Mouse (Mus musculus) kidney, postnatal 0 days (tissue): Measurements from ENCODE around the gene L1cam. TPM values are rescaled to one million over a fixed set of nuclear protein-coding genes. Genes with fewer than 3 reads are reported as not detected.

Experiments
- ATAC-seq: fragments of 200-750 bp; cut with Nextera tagmentation; replicated peaks from 2 replicates; pipeline ENCODE4 v1.8.0; 2017; ENCODE audit warnings: low read depth, moderate number of reproducible peaks, moderate TSS enrichment, moderate library complexity; ENCODE audit not compliant: low FRiP score
- DNase-seq: peaks from one replicate; pipeline ENCODE4 v3.0.0-alpha.2; 2016; ENCODE audit warnings: low spot score
- H3K27ac ChIP-seq: fragments of 300-500 bp; sonication (generic); 2 replicates; pipeline ENCODE4 v1.5.1; 2014; ENCODE audit warnings: mild to moderate bottlenecking
- H3K27me3 ChIP-seq: fragments of 300-500 bp; sonication (generic); 2 replicates; pipeline ENCODE4 v1.6.1; 2014; ENCODE audit warnings: low read length, mixed read lengths; ENCODE audit not compliant: insufficient read depth
- H3K36me3 ChIP-seq: fragments of 300-500 bp; sonication (generic); 2 replicates; pipeline ENCODE4 v1.6.1; 2014; ENCODE audit warnings: low read length, mixed read lengths; ENCODE audit not compliant: insufficient read depth
- H3K4me1 ChIP-seq: fragments of 300-500 bp; sonication (generic); replicated peaks from 2 replicates; pipeline ENCODE4 v1.6.1; 2014; ENCODE audit warnings: antibody characterized with exemption, low read length, mixed read lengths; ENCODE audit not compliant: insufficient read depth
- H3K4me2 ChIP-seq: fragments of 300-500 bp; sonication (generic); 2 replicates; pipeline ENCODE4 v1.6.1; 2014; ENCODE audit warnings: mild to moderate bottlenecking, low read length, moderate library complexity, mixed read lengths
- H3K4me3 ChIP-seq: fragments of 300-500 bp; sonication (generic); replicated peaks from 2 replicates; pipeline ENCODE4 v1.5.1; 2014; ENCODE audit warnings: low read depth, low read length
- H3K9ac ChIP-seq: fragments of 300-500 bp; sonication (generic); 2 replicates; pipeline ENCODE4 v1.6.1; 2014; ENCODE audit warnings: low read depth, low read length
- H3K9me3 ChIP-seq: fragments of 300-500 bp; sonication (generic); replicated peaks from 2 replicates; pipeline ENCODE4 v1.6.1; 2016; ENCODE audit warnings: low read length, inconsistent platforms, mixed read lengths
- CTCF ChIP-seq: IDR thresholded peaks from 2 replicates; pipeline ENCODE4 v1.5.1; 2016; ENCODE audit warnings: antibody characterized with exemption, low read depth, mild to moderate bottlenecking, moderate library complexity
- WGBS: fragments of 180-500 bp; shearing (Covaris S2); extraction: QIAGEN DNeasy Blood & Tissue Kit; methylation state at CpG from one replicate; pipeline ENCODE4 v1.1.7; 2014; 5-methylcytosine and 5-hydroxymethylcytosine counted together
- polyA plus RNA-seq: library from polyadenylated mRNA; unstranded; fragments of >200 nt; fragmentation: Nextera tagmentation; extraction: Ambion mirVana; gene quantifications from 2 replicates; pipeline ENCODE4 v1.2.1, GENCODE M21; 2015

Gene L1cam
- polyA plus RNA-seq, 1 experiment from 2014 or later = 7.2 TPM

- ATAC-seq = peak; percentile 96
- Histone ChIP-seq H3K9me3 (no peaks in the 10 kb centered on the region), H3K9ac (peak within 1 kb of the TSS; percentile 63), H3K36me3 (no peaks in the 10 kb centered on the region), H3K27me3 (no peaks in the 10 kb centered on the region), H3K4me2 (peak within 1 kb of the TSS; percentile 63), H3K27ac (peak within 1 kb of the TSS; percentile 79), H3K4me3 (peak within 1 kb of the TSS; percentile 50), H3K4me1 (no peaks in the 10 kb centered on the region)
- WGBS = 27% methylated on average over 43 of the region's 43 CpGs
- no peak for TF ChIP-seq CTCF
- peak; percentile 88 for DNase-seq
Measured at GRCm38 (mm10) chrX:73921823-73922549, 26.1 kb upstream of the L1cam start, which contains the start of the genes Arhgap4 and Naa10. TSS of gene Arhgap4 (minus strand) at chrX:73921870. TSS of gene Naa10 (minus strand) at chrX:73921944.

- H3K4me3 ChIP-seq = peak overlapping the region; percentile 50
- H3K27me3 ChIP-seq = no peaks in the 10 kb centered on the region
- H3K4me1 ChIP-seq = no peaks in the 10 kb centered on the region
- H3K27ac ChIP-seq = peak overlapping the region; percentile 79
- H3K4me2 ChIP-seq = peak overlapping the region; percentile 63
- peak; percentile 23 for DNase-seq
- H3K36me3 ChIP-seq = no peaks in the 10 kb centered on the region
- TF ChIP-seq CTCF = no peak
- peak; percentile 57 for ATAC-seq
- whole genome bisulfite sequencing = 33% methylated on average over 34 of the region's 34 CpGs
- H3K9me3 ChIP-seq = no peaks in the 10 kb centered on the region
- H3K9ac ChIP-seq = peak overlapping the region; percentile 63
Measured at GRCm38 (mm10) chrX:73921285-73921822, 25.4 kb upstream of the L1cam start.

- 85% methylated on average over 5 of the region's 5 CpGs for WGBS
- H3K4me1 ChIP-seq = no peaks in the 10 kb centered on the region
- no peak for TF ChIP-seq CTCF
- H3K27me3 ChIP-seq = no peaks in the 10 kb centered on the region
- DNase-seq = no peak
- no peak overlapping the region for H3K4me2 ChIP-seq
- H3K9me3 ChIP-seq = no peaks in the 10 kb centered on the region
- ATAC-seq = no peak
- no peak overlapping the region for H3K27ac ChIP-seq
- H3K36me3 ChIP-seq = no peaks in the 10 kb centered on the region
- no peak overlapping the region for H3K9ac ChIP-seq
- H3K4me3 ChIP-seq = no peak overlapping the region
Measured at GRCm38 (mm10) chrX:73918631-73919030, 22.7 kb upstream of the L1cam start.

- Histone ChIP-seq H3K27ac (no peak overlapping the region), H3K9me3 (no peaks in the 10 kb centered on the region), H3K27me3 (no peaks in the 10 kb centered on the region), H3K4me2 (no peak overlapping the region), H3K9ac (no peak overlapping the region), H3K4me3 (no peak overlapping the region), H3K4me1 (no peaks in the 10 kb centered on the region), H3K36me3 (no peaks in the 10 kb centered on the region)
- ATAC-seq (no peak), DNase-seq (no peak)
- WGBS = 79% methylated on average over 8 of the region's 8 CpGs
- TF ChIP-seq CTCF = no peak
Measured at GRCm38 (mm10) chrX:73916945-73917344, 21.0 kb upstream of the L1cam start.

GRCm38 (mm10) chrX:73914827-73915703 is 19.2 kb upstream of the L1cam start:
- Histone ChIP-seq H3K27me3 (no peaks in the 10 kb centered on the region), H3K27ac (peak overlapping the region; percentile 70), H3K4me2 (peak overlapping the region; percentile 11; the same call in 1 of the 2 replicates), H3K36me3 (no peaks in the 10 kb centered on the region), H3K4me3 (no peak overlapping the region), H3K9ac (no peak overlapping the region), H3K9me3 (no peaks in the 10 kb centered on the region), H3K4me1 (no peaks in the 10 kb centered on the region)
- peak; percentile 97 for DNase-seq
- TF ChIP-seq CTCF = peak; percentile 65
- peak; percentile 98 for ATAC-seq
- 35% methylated on average over 31 of the region's 31 CpGs for WGBS

GRCm38 (mm10) chrX:73911588-73911987 is 15.7 kb upstream of the L1cam start:
- Histone ChIP-seq H3K9ac (no peak overlapping the region), H3K9me3 (no peaks in the 10 kb centered on the region), H3K4me3 (no peak overlapping the region), H3K4me1 (no peaks in the 10 kb centered on the region), H3K27me3 (no peaks in the 10 kb centered on the region), H3K4me2 (0 out of 2 replicates have a peak overlapping the region, but pooled peaks have one; percentile 47), H3K36me3 (no peaks in the 10 kb centered on the region), H3K27ac (no peak overlapping the region)
- ATAC-seq (no peak), DNase-seq (no peak)
- WGBS = 91% methylated on average over 2 of the region's 2 CpGs
- TF ChIP-seq CTCF = no peak
